9 mouse cellular contexts compared by ENCODE assay signal in genomic region chr10:126330305-126330969, GRCm38 (mm10).
DNase-seq lines count a peak whose midpoint lies in the region; ATAC-seq lines count a peak whose summit lies in the region.
"Had no signal": no experiment of that assay in that cellular context is flagged by ENCODE, and none has a peak within 500 bp of the region (broad histone marks: within the 10 kb centered on the region; RNA-seq: fewer than 3 reads in every experiment).

No protein-coding gene starts in this region.

- peak; percentile 77 for DNase-seq in adrenal gland, adult 8-10 months
- peak; percentile 83 for DNase-seq in embryo, embryonic 11.5 days (ENCODE audit: low read depth, low spot score)
- peak; percentile 89 to 91 for DNase-seq in gastrocnemius, postnatal 4 days (ENCODE audit: low spot score in 2 of 2)
- DNase-seq in left cerebral cortex, postnatal 10 days (ENCODE audit: extremely low spot score in 1 of 2, low spot score in 2 of 2), result peak; percentile 85 to 91
- peak; percentile 91 for DNase-seq in right cerebral cortex, postnatal 14 days
- DNase-seq in urinary bladder, postnatal 14 days (ENCODE audit: low spot score), result peak; percentile 89

- no peaks in the 10 kb centered on the region for H3K4me1 ChIP-seq in intestine, embryonic 16.5 days (ENCODE audit: control insufficient read depth, insufficient read depth, low read length)

- no peak overlapping the region for H3K9ac ChIP-seq in intestine, embryonic 16.5 days (ENCODE audit: low read depth, low read length)

- H3K4me2 ChIP-seq in intestine, embryonic 16.5 days (ENCODE audit: low read depth, low read length), result no peak overlapping the region; the same call in 1 of the 2 replicates

- WGBS in intestine, embryonic 16.5 days, result 6% methylated on average over 17 of the region's 17 CpGs

- ATAC-seq in intestine, embryonic 16.5 days, result peak; percentile 99
- ATAC-seq in megakaryocyte progenitor cell, adult 5-6 weeks (replicated peaks; ENCODE audit: poor library complexity), result peak; percentile 100

- intact Hi-C loops in left cerebral cortex, postnatal 10 days (cut with DNase I), result loop anchor here (5.0 kb wide), 2 partner anchors 543 to 603 kb away; no protein-coding TSS in a partner anchor

- H3K36me3 ChIP-seq in intestine, embryonic 16.5 days (ENCODE audit: control insufficient read depth, insufficient read depth, low read length), result no peaks in the 10 kb centered on the region

- no peaks in the 10 kb centered on the region for H3K9me3 ChIP-seq in intestine, embryonic 16.5 days (ENCODE audit: control insufficient read depth, low read length)

- H3K27ac ChIP-seq in intestine, embryonic 16.5 days (ENCODE audit: low read length), result no peak overlapping the region

- H3K27me3 ChIP-seq in intestine, embryonic 16.5 days (replicated peaks; ENCODE audit: control insufficient read depth, insufficient read depth, low read length), result peaks cover 4% of the 10 kb centered on the region; the same call in 1 of the 2 replicates

- no peak overlapping the region for H3K4me3 ChIP-seq in intestine, embryonic 16.5 days (ENCODE audit: low read length)
- H3K4me3 ChIP-seq: erythroblast, embryonic 14.5 days had no signal
